Mouse (Mus musculus) layer of hippocampus, adult 8-10 months (tissue): ENCODE data around the gene Eno2. TPM values are rescaled to one million over a fixed set of nuclear protein-coding genes. Genes with fewer than 3 reads are reported as not detected.
"Not testable (repeated sequence)": the region's sequence is repeated elsewhere in the genome, so short reads cannot be mapped to it uniquely, and the experiment has no call there.

Experiments used
- DNase-seq, 2 experiments: peaks; one replicate each; pipeline ENCODE4 v3.0.0; 2022; ENCODE audit warnings: low spot score in 2 of 2
- total RNA-seq, 4 experiments: library from RNA; stranded (reverse); gene quantifications; 2 replicates each; pipeline ENCODE4 v1.2.4; 2022

Eno2 gene
- total RNA-seq, 4 experiments from 2014 or later, result 993 to 1,113 (median 1,027) TPM

GRCm38 (mm10) chr6:124806446-124807140 is 37.1 kb upstream of the Eno2 start:
- no peak for DNase-seq

DNA sequence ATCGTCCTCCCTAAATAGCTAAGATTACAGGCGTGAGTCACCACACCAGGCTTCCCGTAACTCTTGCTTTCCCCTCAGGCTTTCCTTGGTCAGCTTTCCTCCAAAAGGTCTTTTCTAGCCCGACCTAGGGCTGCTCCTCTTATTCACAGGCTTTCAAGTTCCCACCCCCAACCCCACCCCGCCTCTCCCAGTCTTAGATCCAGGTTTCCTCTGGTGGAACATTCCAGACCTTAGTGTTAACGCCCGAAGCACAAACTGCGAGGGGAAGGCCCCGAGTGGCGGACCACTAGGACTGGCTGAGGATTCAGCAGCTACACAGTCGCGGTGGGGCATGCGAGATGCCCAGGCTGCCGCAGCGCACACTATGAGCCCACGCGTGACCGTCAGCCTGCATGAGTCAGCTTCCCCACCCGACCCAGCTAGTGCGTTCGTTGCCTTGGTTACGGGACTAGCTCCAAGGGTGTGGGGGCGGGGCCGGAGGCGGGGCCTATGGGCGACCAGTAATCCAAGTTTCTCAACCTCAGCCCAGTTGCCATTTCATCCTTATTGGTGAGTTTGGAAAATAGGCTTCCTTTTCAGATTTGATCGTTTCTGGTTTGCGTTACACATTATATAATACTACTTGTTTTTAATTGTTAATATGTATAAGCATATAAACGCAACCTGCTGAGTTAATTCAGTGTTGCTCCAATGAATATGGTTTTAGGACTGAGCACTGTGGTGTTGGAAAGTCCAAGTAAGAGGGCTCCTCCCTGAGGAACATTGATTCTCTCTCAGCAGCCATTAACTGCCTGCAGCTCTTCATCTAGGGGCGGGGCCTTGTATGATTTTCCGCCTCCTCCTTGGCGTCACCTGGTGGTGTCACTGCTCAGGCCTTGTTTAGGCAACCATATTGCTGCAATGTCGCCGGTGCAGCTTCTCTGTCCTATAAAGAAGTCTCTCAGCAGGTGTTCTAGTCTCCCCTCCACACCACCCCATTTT is 36.2 kb upstream of the Eno2 start:
- DNase-seq, result peak; percentile 95 to 96

- DNase-seq, result no peak
These were observed 34.9 kb upstream of the Eno2 start for GRCm38 (mm10) chr6:124804341-124804740.

- DNase-seq, result not testable (repeated sequence)
These were observed 34.2 kb upstream of the Eno2 start for GRCm38 (mm10) chr6:124803691-124804090.

DNA sequence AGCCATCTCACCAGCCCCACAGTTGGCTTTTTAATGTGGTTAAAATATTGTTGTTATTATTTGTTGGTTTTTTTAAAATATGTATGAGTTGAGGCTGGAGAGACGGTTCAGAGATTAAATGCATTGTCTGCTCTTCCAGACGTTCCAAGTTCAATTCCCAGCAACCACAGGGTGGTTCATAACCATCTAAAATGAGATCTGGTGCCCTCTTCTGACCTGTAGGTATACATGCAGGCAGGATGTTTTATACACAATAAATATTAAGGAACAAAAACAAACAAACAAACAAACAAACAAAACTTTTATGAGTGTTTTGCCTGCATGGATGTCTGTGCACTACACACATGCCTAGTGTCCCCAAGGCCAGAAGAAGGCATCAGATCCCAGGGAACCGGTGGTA is 33.6 kb upstream of the Eno2 start:
- DNase-seq, result no peak

GRCm38 (mm10) chr6:124802400-124802799 is 32.9 kb upstream of the Eno2 start:
- not testable (repeated sequence) for DNase-seq

DNA sequence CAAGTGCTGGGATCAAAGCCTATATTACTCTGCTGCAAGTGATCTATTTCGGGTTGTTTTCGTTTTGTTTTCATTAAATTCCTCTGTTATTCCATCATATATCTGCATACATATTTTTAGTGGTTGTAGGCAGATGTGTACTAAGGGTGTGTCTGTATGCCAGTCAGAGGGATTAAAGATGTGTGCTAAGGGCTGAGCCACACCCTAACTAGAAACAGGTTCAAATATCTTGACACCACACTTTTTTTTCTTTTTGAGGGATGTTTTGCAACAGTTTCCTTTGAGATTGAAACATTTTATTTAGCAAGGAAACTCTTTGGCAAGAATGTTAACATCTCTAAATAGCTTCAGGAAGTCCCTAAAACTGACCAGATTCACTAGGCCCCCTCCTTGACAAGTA is 26.7 kb upstream of the Eno2 start:
- DNase-seq, result no peak

GRCm38 (mm10) chr6:124795781-124796180 is 26.3 kb upstream of the Eno2 start:
- DNase-seq, result no peak

DNA sequence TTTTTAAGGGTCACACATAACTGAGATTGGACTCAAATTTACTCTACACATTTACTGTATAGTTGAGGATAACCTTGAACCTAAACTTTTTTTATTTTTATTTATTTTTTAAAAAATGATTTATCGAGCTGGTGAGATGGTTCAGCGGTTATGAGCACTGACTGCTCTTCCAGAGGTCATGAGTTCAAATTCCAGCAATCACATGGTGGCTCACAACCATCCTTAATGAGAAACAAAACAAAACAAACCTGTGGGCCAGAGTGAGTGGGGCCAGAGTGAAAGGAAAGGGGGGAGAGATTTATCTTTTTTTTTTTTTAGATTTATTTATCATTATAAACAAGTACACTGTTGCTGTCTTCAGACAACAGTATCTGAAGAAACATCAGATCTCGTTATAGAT is 22.4 kb upstream of the Eno2 start:
- DNase-seq, result no peak

GRCm38 (mm10) chr6:124790121-124790520 is 20.6 kb upstream of the Eno2 start:
- no peak for DNase-seq

DNA sequence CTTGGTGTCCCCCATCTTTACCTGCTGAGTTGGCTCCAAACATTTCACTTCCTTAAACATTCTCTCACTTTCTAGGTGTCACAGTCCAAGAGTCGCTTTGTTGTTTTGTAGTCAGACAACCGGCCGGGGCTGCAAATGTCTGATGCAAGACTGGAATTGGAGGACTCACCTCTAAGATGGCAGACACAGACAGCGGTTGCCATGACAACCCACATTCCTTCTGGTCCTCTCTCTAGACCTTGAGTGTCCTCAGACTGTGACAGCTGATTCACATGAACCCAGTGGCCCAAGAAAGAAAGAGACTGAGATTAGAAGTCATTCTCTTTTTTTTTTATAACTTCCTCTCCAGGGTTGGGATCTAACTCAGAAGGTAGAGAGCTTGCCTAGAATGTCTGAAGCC is 20.0 kb upstream of the Eno2 start:
- DNase-seq, result no peak

DNA sequence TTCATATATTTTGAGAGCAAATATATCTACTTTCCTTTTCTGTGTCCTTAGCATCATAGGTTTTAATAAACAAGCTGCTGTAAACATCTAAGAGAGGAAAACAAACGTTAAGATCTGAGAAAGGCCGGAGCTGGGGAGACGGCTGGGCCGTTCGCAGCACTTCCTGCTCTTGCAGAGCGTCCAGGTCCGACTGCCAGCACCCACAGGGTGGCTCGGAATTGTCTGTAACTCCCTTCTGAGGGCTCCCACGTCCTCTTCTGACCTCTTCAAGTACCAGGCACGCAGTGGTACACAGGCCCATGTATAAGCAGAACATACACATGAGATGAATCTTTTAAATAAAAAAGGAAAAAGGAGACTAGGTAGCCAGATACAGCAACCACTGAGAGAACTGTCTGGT is 18.2 kb upstream of the Eno2 start:
- DNase-seq, result no peak

GRCm38 (mm10) chr6:124786756-124787420 is 17.4 kb upstream of the Eno2 start:
- no peak for DNase-seq

- no peak for DNase-seq
These were observed 13.0 kb upstream of the Eno2 start for GRCm38 (mm10) chr6:124782436-124782835.

DNA sequence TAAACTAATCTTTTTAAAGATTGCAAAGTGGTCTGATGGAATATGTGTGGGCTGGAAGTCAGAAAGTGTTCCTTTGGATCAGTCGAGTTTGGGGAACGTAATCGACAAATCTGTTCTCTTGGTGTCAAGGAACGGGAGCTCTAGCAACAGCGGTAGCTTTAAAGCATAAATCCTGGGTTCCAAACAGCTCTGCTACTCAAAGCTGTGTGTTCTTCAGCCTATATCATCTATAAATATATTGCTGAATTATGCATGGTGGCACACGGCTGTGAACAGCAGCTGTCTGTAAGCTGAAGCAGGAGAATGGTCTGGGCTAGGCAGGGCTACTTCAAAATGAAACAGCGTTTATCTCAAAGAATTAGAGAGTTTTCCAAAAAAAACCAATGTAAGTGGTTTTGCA is 11.4 kb upstream of the Eno2 start:
- no peak for DNase-seq

DNA sequence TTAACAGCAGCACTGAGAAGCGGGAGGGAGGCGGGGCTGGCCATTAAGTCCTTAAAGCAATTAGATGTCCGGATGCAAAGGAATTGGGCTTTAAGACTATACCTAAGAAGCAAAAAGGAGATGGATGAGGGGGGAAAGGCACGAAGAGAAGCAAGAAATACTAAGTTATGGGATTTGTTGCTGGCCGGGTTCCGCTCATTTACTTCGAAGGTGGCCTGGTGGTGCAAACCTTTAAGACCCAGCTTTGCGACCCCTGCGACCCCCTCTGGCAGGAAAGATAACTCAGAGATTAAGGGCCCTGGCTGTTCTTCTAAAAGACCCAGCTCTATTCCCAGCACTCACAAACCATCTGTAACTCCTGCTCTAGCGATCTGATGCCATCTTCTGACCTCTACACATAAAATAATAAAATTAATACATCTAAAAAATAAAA is 10.5 kb upstream of the Eno2 start:
- no peak for DNase-seq

GRCm38 (mm10) chr6:124779222-124779983 is 9.9 kb upstream of the Eno2 start, which contains the start of gene Lrrc23:
TSS of gene Lrrc23 (minus strand) at chr6:124779727.
- DNase-seq, result no peak

DNA sequence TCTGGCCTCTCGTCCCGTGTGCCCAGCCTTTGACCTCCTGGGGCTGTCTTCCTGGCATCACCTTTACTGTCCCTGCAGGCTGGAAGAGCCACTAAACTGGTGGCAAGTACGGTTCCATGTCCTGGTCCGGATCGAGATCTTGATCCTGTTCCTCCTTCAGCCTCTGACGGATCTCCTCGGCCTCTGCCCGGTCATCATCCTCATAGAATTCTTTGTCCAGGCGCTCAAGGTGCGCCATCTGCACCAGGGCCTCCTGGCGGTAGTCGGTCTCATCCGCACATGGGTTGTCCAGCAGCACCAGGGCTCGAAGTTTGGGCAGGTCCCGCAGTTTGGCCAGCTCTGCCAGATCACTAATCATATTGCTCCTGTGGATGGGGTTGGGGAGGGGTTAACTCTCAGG is 1.0 kb upstream of the Eno2 start:
- no peak for DNase-seq

- no peak for DNase-seq
These were observed 540 bp upstream of the Eno2 start for GRCm38 (mm10) chr6:124770013-124770412.

DNA sequence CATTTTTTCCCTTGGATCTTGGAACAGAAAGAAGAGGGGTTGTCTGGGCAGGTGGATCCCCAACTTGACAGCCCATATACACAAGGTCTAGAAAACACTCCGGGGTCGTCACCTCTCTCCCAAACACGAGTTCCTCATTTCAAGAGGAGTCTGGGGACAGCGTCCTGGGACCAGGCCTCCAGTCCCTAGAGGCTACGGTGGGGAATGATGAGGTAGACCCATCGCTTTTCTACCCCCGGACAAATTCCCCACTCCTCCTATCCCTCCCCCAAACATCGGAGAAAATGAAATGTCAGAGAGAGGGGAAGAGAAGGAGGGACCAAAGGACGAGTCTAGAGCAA is 799 bp downstream of the Eno2 start:
- no peak for DNase-seq
